Mouse (Mus musculus): Measurements from ENCODE around the gene Cyp2j5. TPM values are rescaled to one million over a fixed set of nuclear protein-coding genes. Genes with fewer than 3 reads are reported as not detected.

Cyp2j5 gene
- polyA plus RNA-seq, 1 experiment from 2014 or later = not detected

Other genes with a start within 250 kb of the Cyp2j5 start
- gene Cyp2j8, start 156.8 kb downstream of the Cyp2j5 start, polyA plus RNA-seq (2014; fragmentation: Nextera tagmentation; extraction: Ambion mirVana) = not detected in 2 replicates
- gene Cyp2j6, start 110.5 kb downstream of the Cyp2j5 start, polyA plus RNA-seq (2014; fragmentation: Nextera tagmentation; extraction: Ambion mirVana) = 4.4 and 4.7 TPM in 2 replicates
- 3.9 and 4.9 TPM in 2 replicates for gene Cyp2j9, start 72.6 kb downstream of the Cyp2j5 start, polyA plus RNA-seq (2014; fragmentation: Nextera tagmentation; extraction: Ambion mirVana)
- not detected in 2 replicates for gene Gm12695, start 121.0 kb upstream of the Cyp2j5 start, polyA plus RNA-seq (2014; fragmentation: Nextera tagmentation; extraction: Ambion mirVana)